Mouse (Mus musculus) heart, postnatal 25 days (tissue): ENCODE measurements around the gene Ftsj3. TPM values are rescaled to one million over a fixed set of nuclear protein-coding genes. Genes with fewer than 3 reads are reported as not detected.
"Not testable (repeated sequence)": the region's sequence is repeated elsewhere in the genome, so short reads cannot be mapped to it uniquely, and the experiment has no call there.

Source experiments
- DNase-seq: peaks from one replicate; pipeline ENCODE4 v3.0.0; 2022; ENCODE audit warnings: low spot score
- intact Hi-C: fragments of 180-260 bp; cut with DNase I; formaldehyde crosslinking; loops from one replicate; pipeline ENCODE4 v1.15.1; 2025
- total RNA-seq, 2 experiments: library from RNA; stranded (reverse); gene quantifications; 2 replicates each; pipeline ENCODE4 v1.2.3; 2021

Gene Ftsj3
- total RNA-seq, 2 experiments from 2014 or later, result 20.8 to 21.8 TPM

DNA sequence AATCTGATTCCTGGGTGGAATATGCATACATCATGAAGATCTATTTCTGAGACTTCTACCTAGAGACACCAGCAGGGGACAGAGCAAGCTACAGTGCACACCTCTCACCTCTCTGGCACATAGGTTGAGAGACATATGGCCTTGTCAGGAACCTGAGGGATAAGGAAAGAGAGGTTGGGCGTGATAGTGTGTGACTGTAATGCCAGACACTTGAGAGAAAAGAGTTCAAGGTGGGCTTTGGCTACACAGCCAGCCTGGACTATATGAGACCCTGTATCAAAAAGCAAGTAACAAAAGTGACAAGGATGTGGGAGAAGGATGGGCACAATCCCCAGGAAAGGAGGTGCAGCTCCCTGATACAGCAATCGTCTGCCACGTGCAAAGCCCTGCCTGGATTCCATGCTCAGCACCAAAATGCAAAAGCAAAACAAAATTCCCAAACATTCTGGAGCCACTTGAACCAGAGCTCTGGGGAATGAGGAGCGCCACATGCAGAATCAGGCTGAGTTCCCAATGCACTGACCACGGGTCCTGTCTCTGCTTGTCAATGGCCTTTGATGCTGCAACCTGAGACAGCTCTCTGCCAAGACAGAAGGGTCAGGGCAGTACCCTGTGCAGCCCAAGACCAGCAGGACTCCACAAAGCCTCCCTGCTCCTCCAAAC, 15.4 kb upstream of the Ftsj3 start:
- intact Hi-C loops, result loop anchor here (10.0 kb wide), 2 partner anchors 224 to 344 kb away; partner anchors contain the start of gene Tex2
- DNase-seq, result no peak

DNA sequence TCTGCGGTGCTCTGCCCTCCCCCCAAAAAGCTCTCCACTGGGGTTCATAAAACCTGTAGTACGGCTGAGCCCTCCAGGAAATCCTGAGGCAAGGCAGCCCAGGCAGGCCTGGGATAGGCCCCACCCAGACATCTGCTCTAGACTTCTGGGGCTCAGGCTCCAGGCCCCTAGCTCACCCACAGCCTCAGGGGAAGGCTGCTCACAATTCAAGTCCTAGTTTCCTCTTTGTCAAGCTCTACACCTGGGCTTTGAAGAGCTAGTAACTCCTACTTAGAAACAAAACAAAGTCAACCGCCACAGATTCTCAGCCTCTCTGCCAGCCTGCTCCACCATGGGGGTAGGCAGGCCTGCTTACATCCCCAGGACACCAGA, 13.2 kb upstream of the Ftsj3 start:
- intact Hi-C loops, result no loop called here
- DNase-seq, result no peak

DNA sequence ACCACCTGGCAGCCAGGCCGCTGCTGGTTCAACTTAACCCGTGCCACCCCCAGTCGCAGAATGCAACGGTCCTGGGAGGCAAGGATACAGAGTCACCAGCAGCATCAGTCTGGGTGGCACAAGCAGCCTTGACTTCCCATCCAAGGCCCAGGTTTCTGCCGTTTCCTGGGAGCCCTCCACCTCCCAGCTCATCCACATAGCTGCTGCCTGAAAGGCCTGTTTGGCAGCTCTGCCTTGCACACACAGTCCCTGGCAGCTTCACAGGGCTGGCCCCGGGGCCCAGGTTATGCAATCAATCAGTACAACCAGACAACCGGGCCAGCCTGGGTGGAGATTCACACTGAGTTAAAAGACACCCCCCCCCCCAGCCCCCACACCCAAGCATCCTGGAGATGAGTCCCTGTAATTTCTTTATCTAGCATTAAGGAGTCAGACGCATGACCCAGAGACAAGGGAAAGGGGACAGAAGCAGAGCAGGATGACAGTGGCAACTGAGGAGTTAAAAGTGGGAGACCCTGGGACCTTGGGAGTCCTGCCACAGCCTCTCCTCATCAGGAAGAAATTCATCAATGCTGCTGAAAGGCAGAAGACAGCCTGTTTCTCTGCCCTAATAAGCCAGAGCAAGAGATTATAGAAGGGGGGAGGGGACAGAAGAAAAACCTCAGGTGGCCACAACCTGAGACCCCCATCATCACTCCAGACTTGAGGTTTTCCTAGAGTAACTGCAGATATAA, 12.6 kb upstream of the Ftsj3 start:
- peak; percentile 86 for DNase-seq
- intact Hi-C loops, result no loop called here

DNA sequence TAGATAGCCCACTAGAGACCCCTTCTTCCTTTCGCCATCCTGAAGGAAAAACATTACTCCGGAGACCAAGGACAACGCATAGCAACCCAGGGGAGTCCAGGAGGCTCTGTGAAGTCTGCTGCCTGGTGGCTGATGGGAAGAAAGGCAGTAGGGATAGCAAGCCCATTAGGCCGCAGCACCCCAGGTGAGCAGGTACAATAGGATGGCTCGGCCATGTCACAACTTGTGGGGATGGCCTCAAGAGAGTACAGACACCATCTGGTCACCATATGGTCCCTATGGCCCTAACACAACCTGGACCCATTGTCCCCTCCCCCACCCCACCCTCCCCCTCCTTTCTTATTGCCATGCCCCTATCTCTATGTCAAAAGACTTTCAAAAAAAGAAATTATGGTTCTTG, 12.0 kb upstream of the Ftsj3 start:
- intact Hi-C loops, result no loop called here
- no peak for DNase-seq

DNA sequence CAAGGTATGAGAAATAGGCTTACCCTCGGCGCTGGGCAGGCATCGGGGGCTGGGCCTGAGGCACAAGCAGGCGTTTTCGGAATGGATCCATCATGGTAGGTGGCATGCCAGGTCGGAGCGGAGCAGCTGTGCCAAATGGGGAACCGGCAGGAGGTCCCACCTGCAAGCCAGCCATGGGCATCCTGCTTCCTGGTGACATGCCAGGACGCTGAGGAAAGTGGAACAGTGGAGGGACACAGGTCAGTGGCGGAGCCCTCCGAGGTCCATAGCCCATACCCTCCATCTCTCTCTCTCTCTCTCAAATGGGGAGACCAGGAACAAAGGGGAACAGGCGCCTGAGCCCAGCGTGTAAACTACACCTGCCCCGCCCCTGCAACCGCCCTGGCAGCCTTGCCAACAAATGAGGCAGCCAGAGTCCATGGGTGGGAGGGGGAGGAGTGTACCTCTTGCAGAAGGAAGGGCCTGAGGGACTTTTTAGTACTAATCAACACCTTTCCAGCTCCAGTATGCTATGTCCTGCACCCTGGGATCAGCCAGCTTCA, 11.5 kb upstream of the Ftsj3 start:
- peak; percentile 23 for DNase-seq
- intact Hi-C loops, result no loop called here

DNA sequence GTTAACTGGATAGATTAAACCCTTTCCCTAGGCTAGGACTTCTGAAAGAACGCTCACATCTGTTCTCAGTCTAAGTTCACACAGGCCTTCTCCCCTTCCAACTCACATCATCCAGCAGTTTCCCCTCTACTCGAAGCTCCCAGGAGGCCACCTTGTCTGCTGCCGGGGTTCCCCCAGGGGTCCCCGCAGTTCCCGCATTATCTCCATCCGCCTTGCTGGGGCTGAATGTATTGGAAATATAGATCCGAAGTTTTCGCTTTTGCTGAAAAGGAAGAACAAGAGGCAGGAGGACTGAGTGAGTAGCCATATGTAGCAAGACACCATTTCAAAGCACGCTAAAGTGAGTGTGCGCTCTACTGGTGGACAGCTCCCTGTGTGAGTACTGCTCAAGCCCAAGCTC, 10.6 kb upstream of the Ftsj3 start:
- no peak for DNase-seq
- intact Hi-C loops, result no loop called here

DNA sequence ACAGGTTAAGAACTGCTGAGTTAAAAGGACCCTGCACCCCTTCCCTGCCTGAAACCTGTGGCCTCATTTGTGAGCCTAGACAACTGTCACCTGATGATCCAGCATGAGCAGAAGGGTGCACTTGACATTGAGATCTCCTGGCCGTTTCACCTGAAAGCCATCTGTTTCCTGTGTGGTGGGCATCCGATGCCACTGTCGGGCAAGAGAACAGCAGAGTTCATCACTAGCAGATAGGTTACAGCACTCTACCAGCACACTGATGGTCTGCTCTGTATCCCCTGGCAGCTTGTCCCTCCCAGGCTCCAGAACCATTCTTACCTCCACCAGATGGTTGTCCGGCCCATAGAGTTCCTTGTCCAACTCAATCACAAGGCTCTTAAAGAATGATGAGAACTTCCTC, 9.7 kb upstream of the Ftsj3 start:
- DNase-seq, result no peak
- intact Hi-C loops, result no loop called here

DNA sequence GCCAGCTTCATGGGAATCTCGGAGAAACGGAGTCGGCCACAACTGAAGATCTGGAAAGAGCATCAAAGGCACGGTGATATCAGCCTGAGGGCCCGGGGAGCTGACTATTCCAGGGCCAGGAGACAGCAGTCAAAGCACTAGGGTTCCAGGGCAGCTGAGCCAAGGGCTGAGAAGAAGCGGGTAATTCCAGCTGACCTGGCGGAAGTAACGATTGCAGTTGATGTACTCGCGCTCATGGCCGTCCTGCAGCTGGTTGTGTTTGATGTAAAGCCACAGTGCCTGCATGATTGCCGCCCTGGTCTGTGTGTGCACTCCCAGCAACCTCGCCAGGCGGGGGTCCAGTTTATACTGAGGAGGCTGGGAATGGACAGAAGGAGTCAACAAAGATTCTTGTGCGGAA, 9.1 kb upstream of the Ftsj3 start:
- no peak for DNase-seq
- intact Hi-C loops, result no loop called here

DNA sequence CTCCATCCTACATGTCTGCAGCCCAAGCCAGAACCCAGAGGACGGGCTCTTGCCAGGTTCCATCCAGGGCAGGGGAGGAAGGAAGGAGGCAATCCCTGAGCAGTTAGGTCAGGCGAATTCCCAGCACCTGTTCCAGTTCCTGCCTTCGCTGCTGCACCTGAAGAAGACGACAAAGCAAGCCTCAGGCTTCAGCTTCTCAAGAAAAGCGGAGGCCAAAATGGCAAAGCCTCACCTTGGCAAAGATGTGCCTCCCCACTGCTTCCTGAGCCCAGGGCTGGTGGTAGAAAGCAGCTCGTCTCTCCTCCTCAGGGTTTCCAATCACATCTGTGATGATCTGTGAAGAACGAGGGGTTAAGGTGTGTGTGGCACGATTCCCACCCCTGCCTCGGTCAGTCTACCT, 8.1 kb upstream of the Ftsj3 start:
- intact Hi-C loops, result no loop called here
- DNase-seq, result no peak

DNA sequence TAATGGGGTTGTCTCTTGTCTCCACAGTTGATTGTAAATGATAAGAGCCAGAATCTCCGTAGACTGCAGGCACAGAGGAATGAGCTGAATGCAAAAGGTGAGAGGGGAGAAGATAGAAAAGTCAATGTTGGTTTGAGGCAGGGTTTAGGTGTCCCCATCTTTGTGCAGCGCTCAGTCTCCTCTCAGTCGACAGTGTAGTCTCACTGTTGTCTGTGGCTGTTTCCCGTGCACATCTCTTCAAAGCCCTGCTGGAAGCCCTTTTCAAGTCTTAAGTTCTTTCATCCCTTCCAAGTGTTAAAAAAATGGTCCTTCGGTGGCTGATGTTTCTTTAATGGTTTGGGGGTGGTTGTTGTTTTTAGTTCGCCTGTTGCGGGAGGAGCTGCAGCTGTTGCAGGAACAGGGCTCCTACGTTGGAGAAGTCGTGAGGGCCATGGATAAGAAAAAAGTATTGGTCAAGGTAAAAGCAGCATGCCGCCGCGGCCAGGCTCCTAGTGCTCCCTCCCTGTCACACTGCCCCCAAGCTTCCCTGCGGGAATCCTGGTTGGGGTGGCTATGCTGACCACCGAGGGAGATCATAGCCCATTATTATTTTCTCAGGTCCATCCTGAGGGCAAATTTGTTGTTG, 5.1 kb upstream of the Ftsj3 start:
- DNase-seq, result no peak
- intact Hi-C loops, result no loop called here

DNA sequence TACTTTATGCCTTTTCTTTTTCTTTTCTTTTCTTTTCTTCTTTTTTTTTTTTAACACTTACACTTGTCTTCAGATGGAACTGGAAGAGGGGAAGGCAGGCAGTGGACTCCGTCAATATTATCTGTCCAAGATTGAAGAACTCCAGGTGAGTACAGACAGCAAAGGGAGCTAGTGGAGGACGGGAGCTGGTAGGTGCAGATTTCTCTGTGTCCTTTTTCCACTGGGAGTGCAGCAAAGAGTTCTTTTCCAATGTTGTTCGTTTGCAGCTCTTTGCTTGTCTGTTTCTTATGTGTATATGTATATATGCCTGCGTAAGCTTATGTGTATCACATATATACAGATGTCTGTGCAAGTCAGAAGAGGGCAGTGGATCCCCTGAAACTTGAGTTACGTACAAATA, 896 bp upstream of the Ftsj3 start:
- intact Hi-C loops, result loop anchor here (2.0 kb wide), 1 partner anchor 16 kb away; the partner anchor contains the start of gene Smarcd2
- no peak for DNase-seq

DNA sequence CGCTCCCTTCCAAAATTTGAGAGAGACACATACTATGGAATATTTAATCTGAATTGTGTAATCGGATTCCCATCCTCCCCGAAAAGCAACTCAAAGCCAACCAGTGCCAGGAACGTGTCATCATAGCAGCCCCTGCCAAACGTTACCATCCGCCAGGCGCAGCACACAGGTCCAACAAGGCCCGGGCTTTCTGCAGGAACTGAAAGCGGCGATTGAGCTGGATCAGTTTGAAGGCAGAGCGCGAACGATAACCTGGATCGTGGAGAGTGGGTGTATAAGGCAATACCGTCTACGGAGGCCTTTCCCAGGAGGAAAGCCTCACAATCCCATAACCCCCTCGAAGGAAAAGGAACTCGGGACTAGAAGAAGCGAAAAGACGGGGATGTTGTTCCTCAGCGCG, 705 bp downstream of the Ftsj3 start:
- intact Hi-C loops, result no loop called here

DNA sequence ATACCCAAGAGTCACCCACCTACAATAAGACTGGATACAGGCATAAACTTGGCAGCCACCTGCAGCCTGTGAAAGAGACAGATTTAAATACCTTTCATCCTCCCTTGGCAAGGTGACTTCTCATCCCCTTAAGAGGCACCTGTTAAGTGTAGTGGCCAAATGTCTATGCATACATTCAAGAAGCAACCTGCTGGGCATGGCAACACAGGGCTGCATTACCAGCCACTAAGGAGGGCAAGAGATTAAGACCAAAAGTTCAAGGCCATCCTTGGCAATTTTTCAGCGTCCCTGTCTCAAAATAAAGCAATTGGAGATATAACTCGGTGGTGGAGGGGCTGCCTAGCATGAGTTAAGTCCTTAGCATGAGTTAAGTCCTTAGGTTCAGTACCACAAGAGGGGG, 1.1 kb downstream of the Ftsj3 start:
- intact Hi-C loops, result no loop called here
- no peak for DNase-seq

More for the DNA sequence above, 705 bp downstream of the Ftsj3 start:
- DNase-seq, result no peak

DNA sequence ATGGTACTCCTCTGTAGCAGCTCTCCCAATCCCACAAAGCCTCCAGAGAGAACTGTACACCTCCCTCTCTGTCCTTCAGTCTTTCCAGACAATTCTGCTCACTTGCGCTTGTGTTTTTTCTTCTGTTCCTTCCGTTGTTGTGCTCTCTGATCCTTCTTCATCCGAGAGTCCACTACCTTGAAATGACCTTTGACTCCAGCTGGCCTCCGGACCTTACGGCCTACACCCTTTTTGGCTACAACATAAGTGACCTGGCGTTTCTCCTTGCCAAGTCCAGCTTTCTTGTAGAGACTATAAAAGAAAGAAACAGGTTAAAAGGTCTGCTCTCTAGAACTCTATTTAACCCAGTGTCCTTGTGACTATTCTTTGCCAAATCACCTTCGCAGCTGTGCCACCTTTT, 6.6 kb downstream of the Ftsj3 start:
- intact Hi-C loops, result no loop called here
- DNase-seq, result no peak

DNA sequence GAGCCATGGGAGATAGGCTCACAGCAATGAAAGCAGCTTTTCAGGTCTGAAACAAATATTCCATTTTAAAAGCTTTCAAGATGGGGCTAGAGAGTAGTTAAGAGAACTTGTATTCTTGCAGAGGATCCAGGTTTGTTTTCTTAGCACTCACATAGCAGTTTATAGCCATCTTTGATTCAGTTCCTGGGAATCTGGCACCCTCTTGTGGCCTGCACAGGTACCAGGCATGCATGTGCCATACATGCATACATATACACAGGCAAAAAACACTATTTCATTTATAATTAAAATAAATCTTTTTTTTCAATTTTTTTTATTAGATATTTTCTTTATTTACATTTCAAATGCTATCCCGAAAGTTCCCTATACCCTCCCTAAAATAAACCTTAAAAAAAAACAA, 9.0 kb downstream of the Ftsj3 start:
- no peak for DNase-seq
- intact Hi-C loops, result no loop called here

DNA sequence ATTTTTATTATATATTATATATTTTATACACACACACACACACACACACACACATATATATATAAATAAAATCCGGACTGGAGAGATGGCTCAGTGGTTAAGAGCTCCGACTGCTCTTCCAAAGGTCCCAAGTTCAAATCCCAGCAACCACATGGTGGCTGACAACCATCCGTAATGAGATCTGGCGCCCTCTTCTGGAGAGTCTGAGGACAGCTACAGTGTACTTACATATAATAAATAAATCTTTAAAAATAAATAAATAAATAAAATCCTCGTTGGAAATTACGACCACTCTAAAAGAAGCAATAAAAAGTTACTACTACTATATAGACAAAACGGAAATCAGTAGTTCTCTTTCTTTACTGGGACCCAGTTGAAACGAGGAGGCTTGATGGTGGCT, 21.9 kb downstream of the Ftsj3 start:
- DNase-seq, intact Hi-C loops: not testable (repeated sequence)

DNA sequence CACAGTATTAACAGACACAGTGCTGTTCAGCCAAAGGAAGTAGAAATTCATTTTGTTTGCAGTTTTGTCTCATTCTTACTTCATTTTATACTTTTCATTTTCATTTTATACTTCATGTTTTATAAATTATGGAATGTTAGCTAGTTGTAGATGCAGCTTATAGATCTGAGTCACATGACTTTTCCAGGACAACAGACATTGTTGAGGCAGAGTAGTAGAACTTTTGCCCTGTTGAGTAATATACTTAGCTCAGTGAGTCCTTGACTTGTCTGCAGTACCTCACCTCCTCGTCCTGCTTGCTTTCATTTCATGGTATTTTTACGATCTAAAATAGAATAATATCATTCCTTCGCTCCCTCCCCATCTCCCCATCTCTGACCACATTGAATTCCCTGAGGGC, 35.3 kb downstream of the Ftsj3 start:
- intact Hi-C loops, result no loop called here
- no peak for DNase-seq

DNA sequence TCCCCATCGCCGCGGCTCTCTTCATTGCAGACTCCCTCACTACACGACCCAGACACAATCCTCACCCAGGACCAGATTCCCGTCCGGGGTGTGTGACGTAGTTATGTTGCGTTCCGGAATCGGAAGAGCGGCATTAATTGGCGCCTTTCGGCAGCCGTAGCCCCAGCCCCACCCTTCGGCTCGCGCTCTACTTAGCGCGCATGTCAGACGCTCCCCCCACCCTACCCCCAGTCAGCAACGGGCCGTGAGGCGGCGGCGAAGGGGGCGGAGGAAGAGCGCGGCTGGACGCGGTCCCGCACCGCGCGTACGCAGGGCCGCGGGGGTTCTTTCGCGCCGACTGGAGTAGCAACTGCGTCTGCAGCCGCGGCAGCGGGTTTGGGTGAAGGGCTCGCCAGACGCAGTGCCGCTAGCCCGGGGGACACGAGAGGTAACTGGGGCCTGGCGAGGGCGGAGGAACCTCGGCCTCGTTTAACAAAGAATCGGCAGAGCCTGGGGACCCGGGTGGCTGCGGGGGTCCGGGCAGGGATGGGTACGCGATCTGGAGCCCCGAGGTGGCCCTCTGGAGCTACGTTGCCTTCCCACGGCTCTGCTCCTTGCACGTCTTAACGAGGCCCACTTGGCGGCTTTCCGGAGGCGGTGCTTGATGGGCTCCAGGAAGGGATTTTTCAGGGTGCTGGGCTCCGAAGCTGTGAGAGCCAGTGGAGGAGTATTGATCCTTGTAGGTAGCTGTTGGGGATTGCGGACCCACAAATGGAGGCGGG, 39.0 kb downstream of the Ftsj3 start, which contains the start of gene Ddx42:
Gene Ddx42, plus strand, starts transcription at position 197 of the 761 bp plus-strand sequence.
- intact Hi-C loops, result loop anchor here (2.0 kb wide), 1 partner anchor 56 kb away; the partner anchor contains the start of gene Smarcd2
- DNase-seq, result peak; percentile 84

DNA sequence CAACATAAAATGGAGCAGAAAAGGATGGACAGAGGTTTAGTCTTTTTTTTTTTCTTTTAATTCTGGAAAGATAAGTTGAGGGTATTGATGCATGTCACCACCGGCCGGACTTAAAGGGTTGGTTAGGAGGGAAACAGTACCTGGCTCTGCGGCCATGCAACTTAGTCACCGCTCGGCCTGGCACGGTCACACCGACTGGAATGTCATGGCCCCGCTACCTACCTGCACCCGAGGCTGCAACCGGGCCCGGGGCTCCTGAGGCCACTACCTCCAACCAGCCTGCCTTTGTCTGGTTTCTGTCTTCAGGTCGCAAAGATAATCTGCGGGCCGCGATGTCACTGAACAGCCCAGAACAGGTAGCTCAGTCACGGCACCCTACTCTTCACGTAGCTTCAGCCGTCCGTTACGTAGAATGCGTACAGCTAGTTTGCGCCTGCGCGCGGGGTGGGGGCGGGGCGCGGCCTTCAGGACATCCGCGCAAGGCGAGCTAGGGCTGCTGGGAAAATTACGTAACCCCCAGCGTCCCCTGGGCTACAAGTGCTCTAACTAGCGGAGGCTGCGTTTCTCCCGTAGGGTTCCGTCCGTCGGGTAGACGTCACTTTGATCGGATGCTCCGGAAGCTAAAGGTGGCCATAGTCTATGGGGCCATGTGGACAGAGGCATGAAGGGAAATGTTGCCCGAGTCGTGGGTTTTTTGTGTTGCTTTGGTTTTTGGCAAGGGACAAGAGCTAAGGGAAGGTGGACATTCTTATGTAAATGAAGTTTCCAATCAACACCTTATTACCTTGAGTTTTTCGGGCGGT, 39.8 kb downstream of the Ftsj3 start, which contains the start of gene Ccdc47:
Gene Ccdc47, minus strand, starts transcription at position 418 of the 803 bp plus-strand sequence.
- intact Hi-C loops, result loop anchor here (2.0 kb wide), 2 partner anchors 21 to 57 kb away; partner anchors contain the start of gene Smarcd2
- DNase-seq, result peak; percentile 93
